Mouse (Mus musculus) ES-E14 (cell line): ENCODE measurements around the gene Wap. TPM values are rescaled to one million over a fixed set of nuclear protein-coding genes. Genes with fewer than 3 reads are reported as not detected.

Source experiments
- DNase-seq: peaks from one replicate; pipeline ENCODE4 v3.0.0-alpha.2; 2013; ENCODE audit warnings: low read depth, low spot score
- H3K27ac ChIP-seq: 2 replicates; pipeline ENCODE4 v1.5.1; 2012; ENCODE audit warnings: low read depth, mild to moderate bottlenecking, low read length, moderate library complexity, mixed read lengths; ENCODE audit not compliant: poor library complexity, insufficient read depth, severe bottlenecking
- H3K36me3 ChIP-seq: 2 replicates; pipeline ENCODE4 v1.6.1; 2012; ENCODE audit warnings: mild to moderate bottlenecking, low read length, moderate library complexity, mixed read lengths; ENCODE audit not compliant: control insufficient read depth, poor library complexity, insufficient read depth, severe bottlenecking
- H3K4me1 ChIP-seq, 2 experiments: fragments of 150-350 bp in 1 of 2; sonication (generic) in 1 of 2; 2 replicates each; pipeline ENCODE4 v1.6.1; 2012; ENCODE audit warnings: low read length in 2 of 2, mild to moderate bottlenecking in 1 of 2, mixed read lengths in 1 of 2; ENCODE audit not compliant: control insufficient read depth in 2 of 2, insufficient read depth in 2 of 2, poor library complexity in 1 of 2
- H3K4me3 ChIP-seq, 2 experiments: fragments of 150-350 bp in 1 of 2; sonication (generic) in 1 of 2; 2 replicates each; pipeline ENCODE4 v1.5.1; 2012; ENCODE audit warnings: low read length in 2 of 2, low read depth in 1 of 2, mild to moderate bottlenecking in 1 of 2, mixed read lengths in 1 of 2; ENCODE audit not compliant: insufficient read depth in 1 of 2, poor library complexity in 1 of 2, severe bottlenecking in 1 of 2
- H3K9ac ChIP-seq: 2 replicates; pipeline ENCODE4 v1.6.1; 2012; ENCODE audit warnings: low read depth, mild to moderate bottlenecking, low read length, mixed read lengths; ENCODE audit not compliant: poor library complexity, insufficient read depth, severe bottlenecking
- H3K9me3 ChIP-seq: fragments of 150-350 bp; sonication (generic); 2 replicates; pipeline ENCODE4 v1.6.1; 2012; ENCODE audit warnings: low read depth, mild to moderate bottlenecking, low read length; ENCODE audit not compliant: control insufficient read depth, insufficient read depth
- CHD2 ChIP-seq: IDR thresholded peaks from 2 replicates; pipeline ENCODE4 v1.6.1; 2014; ENCODE audit warnings: mild to moderate bottlenecking, low read depth, low read length, inconsistent platforms
- HCFC1 ChIP-seq: IDR thresholded peaks from 2 replicates; pipeline ENCODE4 v1.6.1; 2012; ENCODE audit warnings: low read length, inconsistent platforms, borderline replicate concordance; ENCODE audit not compliant: insufficient read depth
- MAFK ChIP-seq: IDR thresholded peaks from 2 replicates; pipeline ENCODE4 v1.6.1; 2014; ENCODE audit warnings: mild to moderate bottlenecking, low read depth, low read length, inconsistent platforms; ENCODE audit not compliant: insufficient read depth
- ZC3H11A ChIP-seq: IDR thresholded peaks from 2 replicates; pipeline ENCODE4 v1.6.1; 2012; ENCODE audit warnings: low read depth, mild to moderate bottlenecking, inconsistent platforms, low read length, borderline replicate concordance
- ZNF384 ChIP-seq: IDR thresholded peaks from 2 replicates; pipeline ENCODE4 v1.6.1; 2012; ENCODE audit warnings: low read depth, low read length, inconsistent platforms
- in situ Hi-C, 2 experiments: fragments of 600-800 bp; cut with MboI; formaldehyde crosslinking; loops; one replicate each; pipeline ENCODE4 v1.15.1; 2025; ENCODE audit warnings: low sequenced_read_pairs in 2 of 2, inconsistent platforms in 1 of 2; ENCODE audit not compliant: unreplicated experiment in 2 of 2
- total RNA-seq: library from RNA; depleted of rRNA; stranded (reverse); fragments of 300-350 nt; gene quantifications from 2 replicates; pipeline ENCODE4 v1.2.3, GENCODE M21; 2012; rRNA removed

The Wap gene
- not detected in 2 replicates for total RNA-seq

- Histone ChIP-seq H3K4me1 (peaks cover 0 to 2% of the 10 kb centered on the region in 2 experiments; a peak in 1 of 4 replicates), H3K36me3 (no peaks in the 10 kb centered on the region), H3K9ac (no peak within 1 kb of the TSS), H3K4me3 (no peak within 1 kb of the TSS), H3K27ac (no peak within 1 kb of the TSS), H3K9me3 (no peaks in the 10 kb centered on the region)
- no peak for TF ChIP-seq MAFK
- no peak for TF ChIP-seq HCFC1
- TF ChIP-seq ZNF384: no peak
- no peak for TF ChIP-seq CHD2
- no peak for TF ChIP-seq ZC3H11A
- no peak for DNase-seq
- in situ Hi-C loops: no loop called here
Observed at GRCm38 (mm10) chr11:6638537-6638936, at the start of gene Wap. Gene Wap, minus strand, starts transcription at chr11:6638637.

DNA sequence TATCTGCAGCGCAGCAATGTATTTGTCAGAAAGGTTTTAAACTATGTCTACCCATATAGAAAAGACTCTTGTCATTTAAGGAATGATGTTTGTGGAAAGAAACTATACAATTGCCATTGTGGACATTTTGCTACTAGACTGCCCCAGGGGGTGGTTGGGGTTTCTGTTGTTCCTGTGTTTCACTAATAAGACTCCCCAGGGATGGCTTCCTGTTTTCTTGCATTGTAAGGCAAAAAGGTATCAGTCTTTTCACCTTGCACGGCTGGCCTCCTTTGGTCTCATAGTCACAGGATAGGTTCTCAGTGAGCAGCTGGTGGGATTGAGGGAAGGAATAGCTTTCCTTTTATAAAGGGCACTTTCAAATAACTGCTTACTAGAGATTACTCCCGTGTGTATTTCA lies 46.3 kb upstream of the Wap start:
- no peak overlapping the region for H3K9ac ChIP-seq
- H3K9me3 ChIP-seq: no peaks in the 10 kb centered on the region
- no peak overlapping the region for H3K4me3 ChIP-seq
- no peak overlapping the region for H3K27ac ChIP-seq
- H3K4me1 ChIP-seq: peaks cover 0 to 5% of the 10 kb centered on the region in 2 experiments; a peak in 1 of 4 replicates
- H3K36me3 ChIP-seq: no peaks in the 10 kb centered on the region
- no peak for DNase-seq
- in situ Hi-C loops: no loop called here
- TF ChIP-seq ZC3H11A: no peak
- no peak for TF ChIP-seq ZNF384
- no peak for TF ChIP-seq MAFK
- no peak for TF ChIP-seq HCFC1
- TF ChIP-seq CHD2: no peak

GRCm38 (mm10) chr11:6680397-6680818 lies 42.0 kb upstream of the Wap start:
- Histone ChIP-seq H3K9me3 (no peaks in the 10 kb centered on the region), H3K27ac (no peak overlapping the region), H3K4me1 (peaks cover 0 to 10% of the 10 kb centered on the region in 2 experiments; a peak in 1 of 4 replicates), H3K9ac (no peak overlapping the region), H3K4me3 (no peak overlapping the region), H3K36me3 (0 out of 2 replicates have a peak, but pooled peaks cover 2% of the 10 kb centered on the region)
- TF ChIP-seq ZNF384 (no peak), CHD2 (no peak), ZC3H11A (no peak), MAFK (no peak), HCFC1 (no peak)
- in situ Hi-C loops: no loop called here
- peak; percentile 59 for DNase-seq

DNA sequence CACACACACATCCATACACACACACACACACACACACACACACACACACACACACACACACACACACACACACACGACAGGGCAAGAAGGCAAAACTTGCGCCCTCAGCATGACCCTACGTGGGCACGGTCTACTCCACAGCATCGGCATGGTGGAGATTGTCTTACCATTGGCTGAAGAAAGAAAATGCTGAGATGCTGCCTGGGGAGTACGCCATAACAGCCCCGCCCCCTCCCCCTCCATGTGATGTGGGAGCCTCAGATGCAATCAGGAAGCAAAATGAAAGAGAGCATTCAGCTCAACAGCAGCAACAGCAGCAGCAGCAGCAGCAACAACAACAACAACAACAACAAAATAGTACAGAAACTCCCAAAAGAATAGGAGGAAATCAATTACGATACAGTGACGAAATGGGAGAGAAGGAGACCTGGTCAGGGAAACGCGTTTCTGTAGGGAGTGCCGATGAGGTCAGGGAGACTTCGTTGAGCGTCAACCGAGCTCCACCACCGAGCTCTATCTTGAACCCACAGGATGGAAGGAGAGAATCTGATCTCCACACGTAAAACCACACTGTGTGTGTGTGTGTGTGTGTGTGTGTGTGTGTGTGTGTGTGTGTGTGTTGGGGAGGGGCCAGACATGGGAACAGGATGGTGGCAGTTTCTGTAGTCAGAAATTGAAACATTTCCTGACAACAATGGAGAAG lies 41.4 kb upstream of the Wap start:
- Histone ChIP-seq H3K4me3 (no peak overlapping the region), H3K9me3 (no peaks in the 10 kb centered on the region), H3K9ac (no peak overlapping the region), H3K27ac (no peak overlapping the region), H3K36me3 (0 out of 2 replicates have a peak, but pooled peaks cover 4% of the 10 kb centered on the region), H3K4me1 (peaks cover 0 to 10% of the 10 kb centered on the region in 2 experiments; a peak in 1 of 4 replicates)
- no peak for DNase-seq
- in situ Hi-C loops: no loop called here
- TF ChIP-seq HCFC1 (no peak), MAFK (no peak), ZC3H11A (no peak), ZNF384 (no peak), CHD2 (no peak)
